Mouse (Mus musculus) right cerebral cortex, postnatal 14 days (tissue): ENCODE results near the gene Cln3.

Experiments used
- DNase-seq: peaks from one replicate; pipeline ENCODE4 v3.0.0; 2022

The Cln3 gene

DNA sequence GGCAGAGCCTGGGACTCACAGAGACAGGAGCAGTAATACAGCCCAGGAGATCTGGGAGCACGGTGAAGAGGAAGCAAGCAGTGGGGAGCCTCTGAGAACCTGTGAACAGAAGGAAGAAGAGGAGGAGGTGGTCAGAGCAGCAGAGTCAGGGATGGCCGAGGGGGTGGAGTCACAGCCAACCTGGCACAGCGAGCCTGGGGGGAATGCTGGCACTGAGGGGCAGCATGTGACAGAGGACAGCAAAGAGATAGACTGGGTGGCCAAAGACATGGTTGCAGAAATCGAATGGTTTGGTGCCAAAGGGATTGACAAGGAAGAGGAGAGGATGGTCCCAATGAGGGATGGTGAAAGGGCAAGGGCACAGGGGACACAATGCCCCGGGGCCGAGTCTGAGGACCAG lies at the start of gene Cln3:
Cln3 (minus strand) TSS at position 101 of the 400 bp plus-strand sequence.
- DNase-seq = no peak

DNA sequence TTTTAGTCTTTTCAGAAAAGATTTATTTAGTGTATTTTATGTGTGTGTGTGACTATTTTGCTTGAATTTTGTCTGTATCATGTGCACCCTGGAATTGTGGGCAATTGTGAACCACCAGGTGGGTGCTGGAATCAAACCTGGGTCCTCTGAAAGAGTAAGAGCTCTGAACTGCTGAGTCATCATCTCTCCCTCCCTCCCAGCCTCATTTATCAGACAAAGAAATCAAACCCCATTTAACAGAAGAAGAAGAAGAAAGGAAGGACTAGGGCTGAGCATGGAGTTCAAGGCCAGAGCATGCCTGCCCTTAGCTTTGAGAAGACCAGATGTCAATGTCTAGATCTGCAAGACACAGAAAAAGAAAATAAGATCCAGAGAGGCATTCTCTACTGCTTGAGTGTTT lies 49.8 kb upstream of the Cln3 start:
- DNase-seq = no peak

DNA sequence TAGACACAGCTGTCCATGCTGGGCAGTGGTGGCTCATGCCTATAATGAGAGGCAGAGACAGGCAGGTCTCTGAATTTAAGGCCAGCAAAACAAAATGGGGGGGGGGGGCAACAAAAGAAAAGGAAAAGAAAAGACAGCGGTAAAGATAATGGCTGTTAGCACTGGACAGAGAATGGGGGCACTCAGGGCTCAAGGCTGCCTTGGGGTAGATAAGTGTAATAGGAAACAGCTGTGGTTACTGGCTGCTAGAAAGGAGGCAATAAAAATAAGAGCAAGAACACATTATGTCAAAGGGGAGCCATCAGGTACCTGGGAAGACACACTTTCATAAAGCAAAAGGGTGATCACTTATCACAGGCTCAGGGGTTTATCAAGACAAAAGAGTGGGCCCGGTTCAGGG lies 46.9 kb upstream of the Cln3 start:
- DNase-seq = no peak

DNA sequence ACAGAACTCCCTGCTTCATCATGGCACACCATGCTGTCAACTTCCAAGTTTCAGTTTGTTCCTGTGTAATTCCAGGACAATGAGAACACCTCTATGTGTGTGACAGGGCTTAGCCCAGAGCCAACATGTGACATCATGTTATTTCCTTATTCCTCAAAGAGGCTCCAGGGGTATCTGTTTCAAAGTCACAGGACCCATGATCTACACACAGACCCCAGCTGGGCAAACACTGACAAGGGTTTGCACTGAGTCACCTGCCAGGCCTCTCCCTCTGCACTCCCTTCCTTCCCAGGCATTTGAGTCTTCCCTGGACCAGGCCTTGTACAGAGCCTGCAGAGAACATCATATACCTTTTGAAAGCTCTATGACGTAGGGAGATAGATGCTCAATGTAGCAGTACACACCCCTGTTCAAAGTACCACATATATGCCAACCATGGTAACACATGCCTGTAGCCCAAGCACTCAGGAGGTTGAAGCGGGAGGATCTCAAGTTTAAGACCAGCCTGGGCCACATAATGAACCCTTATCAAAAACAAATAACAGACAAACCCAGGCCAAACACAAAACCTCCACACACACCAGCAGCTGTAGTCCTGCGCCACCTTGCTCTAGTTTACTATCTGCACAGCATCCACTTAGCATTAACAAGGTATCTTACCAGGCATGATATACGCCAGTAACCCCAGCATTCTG lies 45.4 kb upstream of the Cln3 start, which contains the start of gene Nupr1:
Nupr1 (minus strand) TSS at position 38 of the 695 bp plus-strand sequence.
- no peak for DNase-seq

DNA sequence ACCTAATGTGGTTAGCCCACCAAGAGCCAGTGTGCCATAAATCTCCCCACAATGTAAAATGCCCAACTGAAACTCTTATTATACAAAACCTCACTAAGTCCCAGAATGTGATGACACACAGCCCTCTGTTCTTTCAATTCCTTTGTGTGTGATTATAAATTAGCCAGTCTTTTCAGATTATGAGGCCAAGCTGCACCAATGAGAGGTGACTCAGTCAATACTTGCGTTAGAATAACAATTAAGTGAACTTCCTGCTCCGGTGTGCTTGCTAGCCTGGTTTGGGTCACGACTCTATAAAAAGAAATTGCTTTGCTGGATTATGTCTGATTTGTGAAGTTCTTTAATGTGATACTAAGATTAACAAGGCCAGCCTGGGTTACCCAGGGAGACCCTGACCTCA lies 44.3 kb upstream of the Cln3 start:
- DNase-seq = no peak

DNA sequence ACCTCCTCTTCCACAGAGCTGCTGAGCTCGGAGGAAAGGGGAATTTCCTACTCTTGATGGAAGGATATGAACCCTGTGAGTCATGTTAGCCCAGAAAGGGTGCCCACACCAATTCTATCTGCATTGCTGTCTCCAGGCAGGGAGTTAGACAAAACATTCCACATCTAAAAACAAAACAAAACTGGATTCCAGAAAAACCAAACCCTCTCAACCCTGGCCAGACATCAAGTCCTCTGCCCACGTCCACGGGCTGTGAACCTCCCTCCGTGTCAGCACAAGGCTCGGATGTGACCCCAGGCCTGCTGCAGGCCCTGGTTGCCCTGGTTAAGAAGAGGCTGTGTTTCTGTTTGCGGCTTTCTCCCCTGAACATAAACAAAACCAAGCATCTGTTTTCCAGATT lies 42.5 kb upstream of the Cln3 start:
- DNase-seq = no peak

DNA sequence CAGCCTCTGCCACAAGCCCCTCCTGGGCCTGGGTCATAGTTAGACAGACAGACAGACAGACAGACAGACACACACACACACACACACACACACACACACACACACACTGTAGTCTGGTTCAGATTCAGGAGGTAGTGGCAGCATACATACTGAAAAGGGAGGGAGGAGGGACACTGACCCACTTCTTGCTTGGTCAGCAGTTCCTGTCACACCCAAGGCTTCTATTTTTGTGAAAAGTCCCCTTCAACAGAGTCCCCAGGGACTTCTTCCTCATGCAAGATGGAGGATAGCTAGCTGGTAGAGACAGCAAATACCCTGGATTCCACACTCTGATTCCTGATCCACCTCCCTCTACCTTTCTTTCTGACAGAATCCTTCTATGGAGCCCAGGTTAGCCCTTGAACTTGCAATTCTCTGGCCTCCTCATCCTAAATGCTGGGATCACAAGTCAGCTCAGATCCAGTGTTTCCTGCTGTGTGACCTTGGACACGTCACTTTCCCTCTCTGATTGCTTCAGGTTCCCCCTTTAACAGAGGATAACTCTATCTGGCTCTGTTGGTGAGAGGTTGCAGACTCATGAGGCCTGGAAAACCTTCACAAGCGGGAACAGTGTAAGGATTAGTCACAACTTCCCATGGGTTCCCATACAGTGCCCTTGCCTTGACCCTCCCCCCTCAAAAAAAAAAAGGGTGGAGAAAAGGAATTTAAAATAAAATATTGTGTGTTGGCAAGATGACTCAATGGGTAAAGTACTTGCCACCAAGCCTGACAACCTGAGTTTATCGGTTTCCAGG lies 40.4 kb upstream of the Cln3 start:
- DNase-seq = no peak

DNA sequence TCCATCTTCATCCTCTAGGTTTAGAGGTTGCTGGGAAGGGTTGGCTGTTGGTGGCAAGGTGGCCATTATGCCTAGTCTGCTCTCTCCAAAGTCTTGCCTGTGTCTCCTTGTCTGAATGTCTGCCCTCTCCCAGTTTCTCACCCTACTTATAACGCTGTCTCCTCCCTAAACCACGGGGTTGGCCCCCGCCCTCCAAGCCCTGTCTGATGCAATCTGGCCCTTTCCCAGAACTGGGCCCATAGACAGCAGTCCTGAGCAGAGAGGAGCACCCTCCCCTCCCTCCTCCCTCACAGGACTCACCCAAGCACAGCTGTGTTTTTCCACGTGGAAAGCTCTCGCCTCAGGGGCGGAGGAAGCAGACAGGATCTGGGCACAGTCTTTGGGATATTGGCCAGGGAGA lies 39.8 kb upstream of the Cln3 start:
- DNase-seq = peak; percentile 22

DNA sequence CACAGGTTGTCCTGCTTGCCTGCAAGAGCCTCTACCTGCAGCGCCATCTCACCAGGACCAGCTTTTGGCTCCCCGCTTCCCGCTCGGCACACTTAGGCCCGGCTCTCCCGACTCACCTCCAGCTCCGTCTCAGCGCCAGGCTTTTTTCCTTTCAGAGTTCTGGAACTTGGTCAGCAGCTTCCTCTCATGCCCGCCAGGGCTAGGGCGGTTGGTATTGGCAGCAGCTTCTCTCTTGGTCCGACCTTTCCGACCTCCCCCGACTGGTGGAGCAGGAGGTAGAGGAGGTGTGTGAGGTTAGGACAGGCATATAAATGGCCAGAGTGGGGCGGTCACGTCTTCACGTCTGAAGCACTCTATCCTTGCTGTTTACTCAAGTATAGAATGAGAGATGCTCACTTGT lies 39.2 kb upstream of the Cln3 start:
- no peak for DNase-seq

DNA sequence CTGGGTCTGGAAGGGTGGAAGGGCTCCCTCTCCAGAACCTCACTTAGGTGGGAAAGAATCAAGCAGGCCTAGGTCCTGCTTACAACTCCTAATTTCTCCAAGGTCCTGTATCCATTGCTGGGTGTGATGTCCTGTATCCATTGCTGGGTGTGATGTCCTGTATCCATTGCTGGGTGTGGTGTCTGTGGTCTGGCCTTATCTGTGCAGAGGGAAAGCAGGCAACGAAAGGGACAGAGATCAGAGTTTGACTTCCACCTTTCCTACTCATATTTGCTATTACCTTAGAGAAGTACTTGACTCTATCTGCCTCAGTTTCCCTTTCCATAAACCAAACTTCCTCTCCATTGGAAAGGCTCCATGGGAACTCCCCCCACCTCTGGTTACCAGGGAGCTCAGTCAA lies 37.8 kb upstream of the Cln3 start:
- no peak for DNase-seq

DNA sequence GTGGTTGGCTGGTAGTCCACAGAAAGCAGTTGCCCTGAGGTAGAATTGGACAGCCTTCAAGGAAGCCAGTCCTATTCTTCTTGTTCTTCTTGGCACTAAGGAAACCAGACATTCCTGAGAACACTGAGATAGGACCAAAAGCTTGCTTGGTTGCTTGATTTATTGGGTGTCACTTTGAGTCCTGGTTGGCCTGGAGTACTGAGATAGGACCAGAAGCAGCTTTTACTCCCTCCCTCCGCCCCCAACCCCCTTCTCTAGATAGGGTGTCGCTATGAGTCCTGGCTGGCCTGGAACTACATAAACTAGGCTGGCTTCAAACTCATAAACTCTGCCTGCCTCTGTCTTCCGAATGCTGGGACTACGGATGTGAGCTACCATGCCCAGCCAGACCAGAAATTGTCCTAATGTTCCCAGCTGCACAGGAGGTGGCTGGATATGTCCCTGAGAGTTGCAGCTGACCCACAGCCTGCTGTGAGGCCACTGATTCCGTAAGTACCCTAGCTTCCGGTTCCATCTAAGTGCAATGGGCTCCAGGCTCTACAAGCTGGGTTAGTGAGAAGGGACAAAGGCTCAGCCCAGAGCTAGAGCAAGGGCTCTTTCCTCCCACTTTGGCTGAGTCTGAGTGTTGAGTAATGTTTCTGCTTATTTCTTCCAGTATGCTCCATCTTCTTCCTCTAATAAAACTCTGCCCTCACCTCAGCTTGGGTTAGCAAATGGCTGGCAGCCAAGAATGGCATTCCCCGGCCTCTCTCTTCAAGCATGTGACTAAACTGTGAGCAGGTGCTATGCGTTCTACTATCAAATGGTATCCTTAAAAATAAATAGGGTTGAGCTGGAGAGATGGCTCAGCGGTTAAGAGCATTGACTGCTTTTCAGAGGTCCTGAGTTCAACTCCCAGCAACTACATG lies 36.1 kb upstream of the Cln3 start:
- no peak for DNase-seq

DNA sequence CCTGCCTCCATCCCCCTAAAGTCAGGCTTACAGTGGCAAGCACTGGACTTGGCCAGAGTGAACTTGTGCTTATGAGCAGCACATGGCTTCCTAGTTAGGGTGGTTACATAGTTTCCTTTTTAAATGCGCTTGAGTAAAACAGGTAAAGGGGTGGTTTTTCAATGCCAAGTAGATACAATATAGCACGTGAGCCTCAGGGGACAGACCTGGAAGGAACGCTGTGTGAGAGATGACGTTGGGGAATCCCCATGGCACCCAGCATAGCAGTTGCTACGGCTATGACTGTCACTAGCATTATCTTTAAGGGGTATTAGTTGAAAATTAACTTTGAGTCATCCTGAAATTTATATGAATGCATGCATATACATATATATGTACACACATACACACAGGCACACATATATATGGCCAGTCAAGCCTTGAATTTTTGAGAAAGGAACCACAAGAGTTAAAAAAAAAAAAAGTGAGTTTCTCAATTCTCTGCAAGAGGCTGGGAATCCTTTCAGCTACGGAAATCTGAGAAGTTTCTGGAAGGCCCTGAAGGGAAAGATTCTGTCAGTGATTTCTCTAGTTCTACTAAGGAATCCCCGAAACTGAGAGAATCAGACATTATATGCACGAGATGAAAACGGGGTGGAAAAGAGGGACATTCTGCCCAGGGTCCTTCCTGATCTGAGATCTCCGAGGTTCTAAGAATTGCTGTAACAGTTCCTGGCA lies 34.1 kb upstream of the Cln3 start:
- no peak for DNase-seq

DNA sequence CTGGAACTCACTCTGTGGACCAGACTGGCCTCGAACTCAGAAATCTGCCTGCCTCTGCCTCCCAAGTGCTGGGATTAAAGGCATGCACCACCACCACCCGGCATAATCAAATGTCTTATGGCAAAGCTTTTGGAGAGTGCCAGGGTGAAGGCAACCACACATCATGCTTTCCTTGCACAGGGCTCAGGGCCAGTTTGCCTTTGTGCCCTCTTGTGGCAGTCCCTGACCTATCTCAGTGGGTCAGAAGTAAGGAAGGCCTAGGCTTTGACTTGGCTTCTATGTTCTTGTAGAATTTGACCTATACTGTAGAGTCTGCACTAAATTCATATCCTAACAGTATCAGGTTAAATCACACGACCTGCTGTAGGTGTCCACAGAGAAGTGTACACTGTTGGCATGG lies 31.1 kb upstream of the Cln3 start:
- no peak for DNase-seq

DNA sequence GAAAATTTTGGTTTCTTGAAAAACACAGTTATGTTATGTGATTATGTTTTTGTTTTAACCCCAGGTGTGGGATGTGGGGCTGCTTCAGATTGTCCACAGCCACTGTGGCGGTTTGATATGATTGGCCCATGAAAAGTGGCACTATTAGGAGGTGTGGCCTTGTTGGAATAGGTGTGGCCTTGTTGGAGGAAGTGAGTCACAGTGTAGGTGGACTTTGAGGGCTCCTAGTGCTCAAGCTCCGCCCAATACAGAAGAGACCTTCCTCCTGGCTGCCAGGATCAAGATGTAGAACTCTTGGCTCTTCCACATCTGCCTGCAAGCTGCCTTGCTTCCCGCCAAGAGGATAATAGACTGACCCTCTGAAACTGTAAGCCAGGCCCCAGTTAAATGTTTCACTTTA lies 27.1 kb upstream of the Cln3 start:
- DNase-seq = no peak

DNA sequence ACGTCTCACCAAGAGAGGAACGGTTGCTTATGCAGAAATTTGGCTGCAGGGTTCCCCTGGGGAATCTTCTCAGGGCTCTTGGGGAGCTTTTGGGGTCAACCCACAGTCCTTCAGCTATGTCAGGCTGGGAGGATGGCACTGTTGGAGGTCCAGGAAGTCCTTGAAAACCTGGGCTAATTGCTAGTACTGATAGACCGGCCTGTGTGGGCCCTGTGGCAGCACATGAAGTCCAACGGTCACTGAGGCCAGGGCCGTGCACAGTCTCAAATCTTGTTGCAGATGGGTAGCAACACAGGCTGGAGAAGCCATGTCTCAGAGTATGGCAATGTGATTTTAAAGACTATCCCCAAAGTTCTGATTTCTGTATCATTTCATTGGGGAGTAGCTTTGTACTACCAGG lies 22.2 kb upstream of the Cln3 start:
- no peak for DNase-seq

DNA sequence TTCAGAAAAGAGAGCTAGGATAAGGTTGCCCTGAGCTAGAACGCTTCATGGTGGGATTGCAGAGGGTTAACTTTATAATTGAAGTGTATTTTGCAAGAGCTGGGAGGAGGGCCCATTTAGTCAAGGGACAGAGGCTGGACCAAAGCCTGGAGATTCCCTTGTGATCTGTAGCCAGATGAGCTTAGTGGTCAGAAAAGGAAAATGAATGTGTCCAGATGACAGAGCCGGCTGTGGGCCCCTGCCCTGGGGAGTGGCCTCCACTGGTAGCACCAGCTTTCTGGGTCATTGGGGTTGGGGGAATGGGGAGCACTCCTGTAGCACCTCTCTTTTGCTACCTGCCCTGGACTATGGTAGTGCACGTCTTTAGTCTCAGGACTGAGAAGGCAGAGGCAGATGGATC lies 21.4 kb upstream of the Cln3 start:
- no peak for DNase-seq

DNA sequence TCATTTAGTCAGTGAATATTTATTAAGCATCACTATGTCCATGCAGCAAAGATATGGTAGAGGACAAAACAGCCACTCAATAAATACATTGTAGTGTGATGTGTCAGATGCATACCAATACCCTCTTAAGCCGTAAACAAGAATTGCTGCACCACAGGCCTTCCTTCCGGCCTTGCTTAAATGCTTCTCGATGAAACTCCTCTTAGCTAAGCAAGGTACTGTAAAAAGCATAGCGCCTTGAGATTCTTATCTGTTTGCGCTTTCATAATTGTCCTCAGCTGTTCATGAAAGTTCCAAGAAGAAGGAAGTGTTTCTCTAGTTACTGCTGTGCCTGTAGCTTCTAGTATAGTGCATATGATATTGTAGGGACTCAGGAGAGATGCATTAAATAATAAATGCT lies 21.0 kb upstream of the Cln3 start:
- no peak for DNase-seq

DNA sequence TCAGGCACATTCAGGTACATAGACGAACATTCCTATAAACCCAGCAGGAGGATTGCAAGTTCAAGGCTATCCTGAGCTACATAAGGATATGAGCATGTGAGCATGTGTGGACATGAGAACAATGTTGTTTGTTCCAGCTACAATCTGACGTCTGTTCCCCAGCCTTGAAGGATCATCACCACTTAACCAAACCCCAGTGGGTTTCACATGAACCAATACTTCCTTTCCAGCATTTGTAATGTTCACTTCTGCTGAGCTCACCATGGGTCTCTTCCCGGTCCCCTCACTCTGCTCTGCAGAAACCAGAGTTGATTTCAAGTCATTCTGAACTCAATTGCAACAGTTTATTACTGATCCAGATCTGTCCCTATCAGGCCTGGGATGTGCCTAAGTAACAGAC lies 17.0 kb upstream of the Cln3 start:
- DNase-seq = no peak

DNA sequence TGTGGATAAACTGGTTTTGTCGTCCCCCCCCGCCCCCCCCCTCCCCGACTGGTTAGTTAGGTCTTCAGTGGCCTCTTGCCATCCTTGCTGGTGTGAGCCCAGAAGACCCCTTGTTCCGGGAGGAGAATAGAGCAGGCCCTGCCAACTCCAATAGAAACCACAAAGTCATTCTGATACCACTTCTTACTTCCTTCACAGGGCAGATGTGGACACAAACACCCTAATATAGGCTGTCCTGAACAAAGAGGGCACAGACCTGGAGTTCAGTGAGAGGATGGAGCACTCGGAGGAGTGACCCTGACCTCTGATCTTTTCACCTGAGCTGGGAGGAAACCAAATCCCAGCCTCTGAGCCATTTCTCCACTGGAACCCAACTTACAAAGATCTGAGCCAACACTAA lies 16.3 kb upstream of the Cln3 start:
- DNase-seq = no peak

DNA sequence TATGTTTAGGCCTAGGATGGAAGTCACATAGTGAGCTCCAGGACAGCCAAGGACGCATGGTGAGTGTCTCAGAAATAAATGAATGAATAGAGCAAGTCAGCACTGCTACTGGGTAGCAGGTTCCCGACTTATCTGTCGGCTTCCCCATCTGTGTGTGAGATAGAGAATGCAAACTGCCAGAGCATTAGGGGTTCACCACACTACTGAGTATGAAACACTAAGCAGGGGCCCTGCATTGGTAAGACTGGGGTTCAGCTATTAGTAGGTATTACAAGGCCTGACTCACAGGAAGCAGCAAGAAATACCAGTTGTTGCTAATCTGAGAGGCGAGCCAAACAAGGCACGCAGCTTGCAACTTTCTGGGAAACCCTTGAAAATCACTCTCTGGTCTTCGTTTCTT lies 13.3 kb upstream of the Cln3 start:
- no peak for DNase-seq

DNA sequence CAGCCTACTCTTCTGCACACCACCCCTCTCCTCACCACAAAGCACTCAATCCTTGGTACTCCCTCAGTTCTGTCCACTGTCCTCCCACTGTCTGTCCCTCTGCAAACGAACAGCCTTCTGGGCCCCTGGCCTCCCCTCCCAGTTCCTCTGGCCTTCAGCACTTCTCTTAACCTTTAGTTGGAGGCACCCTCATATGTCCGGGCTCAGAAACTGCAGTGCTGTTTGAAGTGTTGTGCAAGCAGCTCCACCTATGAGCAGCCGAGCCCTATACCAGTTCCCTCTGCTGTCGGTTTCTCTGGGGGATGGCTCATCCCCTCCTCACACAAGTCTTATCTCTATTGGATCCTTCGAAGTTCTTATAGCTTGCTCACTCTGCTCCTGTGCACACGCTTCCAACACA lies 10.8 kb upstream of the Cln3 start:
- no peak for DNase-seq

DNA sequence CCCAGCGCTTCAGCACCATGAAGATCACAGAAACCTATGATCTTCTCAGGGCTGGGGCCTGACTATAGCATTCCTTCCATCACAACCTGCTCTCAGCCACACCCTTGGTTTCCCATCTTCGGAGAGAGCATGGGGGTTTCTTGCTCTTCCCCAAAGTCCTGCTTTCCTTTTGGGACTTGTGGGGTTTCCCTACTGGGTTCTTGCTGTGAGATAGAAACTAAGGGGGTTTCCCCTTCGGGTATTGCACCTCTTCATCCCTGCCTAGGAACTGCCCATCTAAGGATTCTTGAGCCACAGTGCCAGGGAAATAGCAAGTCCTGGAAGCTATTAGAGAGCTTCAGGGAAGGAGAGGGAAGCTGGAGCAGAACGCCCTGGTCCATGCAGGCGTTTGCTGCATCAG lies 10.3 kb upstream of the Cln3 start:
- DNase-seq = no peak
